Mouse (Mus musculus): Measurements from ENCODE around the gene Phf3.

- TF ChIP-seq CTCF (IDR thresholded peaks at IDR 0.05; ENCODE audit: low read depth, low read length) (peak; percentile 40), POLR2A (IDR thresholded peaks at IDR 0.05; ENCODE audit: extremely low read depth, insufficient read depth, low read length) (no peak)
Measured at GRCm38 (mm10) chr1:30778374-30779005, 95.2 kb downstream of the Phf3 start.
